Mouse (Mus musculus) CD4-positive, CD25-positive, alpha-beta regulatory T cell, adult 2 months (primary cell): ENCODE results near the gene Zdhhc24.

Experiments used
- DNase-seq: peaks from one replicate; pipeline ENCODE4 v3.0.0-alpha.2; 2012; ENCODE audit warnings: low read depth, low spot score

Gene Zdhhc24

GRCm38 (mm10) chr19:4877785-4878184, 683 bp upstream of the Zdhhc24 start, which contains the start of gene Actn3:
Actn3 (minus strand) TSS chr19:4877909.
- DNase-seq: no peak

GRCm38 (mm10) chr19:4879324-4879703, 846 bp downstream of the Zdhhc24 start:
- DNase-seq: no peak

DNA sequence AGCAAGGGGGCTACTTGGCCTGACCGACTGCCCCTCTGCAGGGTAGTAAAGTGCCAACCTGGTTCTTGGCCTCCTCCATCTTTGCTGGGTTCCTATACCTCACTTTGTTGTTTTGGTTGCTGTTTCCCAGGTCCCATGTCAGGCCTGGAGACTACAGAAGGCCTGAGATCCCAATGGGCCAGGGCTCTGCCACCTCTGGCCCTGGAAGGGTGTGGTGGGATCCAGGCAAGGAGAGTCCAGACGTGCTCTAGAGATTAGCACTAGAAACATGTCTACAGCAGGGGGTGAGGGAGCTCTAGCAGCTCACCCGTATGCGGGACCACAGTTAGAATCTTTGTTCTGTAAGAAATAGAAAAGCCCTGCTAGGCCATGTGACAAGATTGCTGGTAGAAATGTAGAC, 5.5 kb downstream of the Zdhhc24 start:
- no peak for DNase-seq

GRCm38 (mm10) chr19:4889791-4890190, 11.3 kb downstream of the Zdhhc24 start:
- no peak for DNase-seq

DNA sequence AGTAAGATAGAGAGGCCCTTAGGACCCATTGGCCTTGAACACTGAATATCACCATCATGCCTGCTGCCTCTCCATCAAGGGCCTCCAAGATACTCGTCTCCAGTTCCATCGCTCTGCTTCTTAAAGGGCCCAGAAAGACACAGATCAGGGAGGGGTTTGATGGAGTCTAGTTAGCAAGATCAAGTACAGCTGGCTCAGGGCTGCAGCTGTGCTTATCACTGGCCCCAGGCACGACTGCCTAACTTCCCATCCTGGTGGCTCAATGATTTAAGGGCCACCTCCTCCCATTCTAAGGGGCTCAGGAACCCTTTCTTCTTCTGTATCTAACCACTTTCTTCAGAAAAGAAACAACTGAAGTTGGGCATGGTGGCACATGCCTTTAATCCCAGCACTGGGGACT, 13.3 kb downstream of the Zdhhc24 start:
- DNase-seq: no peak

- DNase-seq: no peak
These were observed 18.5 kb downstream of the Zdhhc24 start for GRCm38 (mm10) chr19:4896780-4897520.

GRCm38 (mm10) chr19:4898972-4899371, 20.5 kb downstream of the Zdhhc24 start:
- no peak for DNase-seq

- DNase-seq: no peak
These were observed 21.4 kb downstream of the Zdhhc24 start for GRCm38 (mm10) chr19:4899888-4900287.

DNA sequence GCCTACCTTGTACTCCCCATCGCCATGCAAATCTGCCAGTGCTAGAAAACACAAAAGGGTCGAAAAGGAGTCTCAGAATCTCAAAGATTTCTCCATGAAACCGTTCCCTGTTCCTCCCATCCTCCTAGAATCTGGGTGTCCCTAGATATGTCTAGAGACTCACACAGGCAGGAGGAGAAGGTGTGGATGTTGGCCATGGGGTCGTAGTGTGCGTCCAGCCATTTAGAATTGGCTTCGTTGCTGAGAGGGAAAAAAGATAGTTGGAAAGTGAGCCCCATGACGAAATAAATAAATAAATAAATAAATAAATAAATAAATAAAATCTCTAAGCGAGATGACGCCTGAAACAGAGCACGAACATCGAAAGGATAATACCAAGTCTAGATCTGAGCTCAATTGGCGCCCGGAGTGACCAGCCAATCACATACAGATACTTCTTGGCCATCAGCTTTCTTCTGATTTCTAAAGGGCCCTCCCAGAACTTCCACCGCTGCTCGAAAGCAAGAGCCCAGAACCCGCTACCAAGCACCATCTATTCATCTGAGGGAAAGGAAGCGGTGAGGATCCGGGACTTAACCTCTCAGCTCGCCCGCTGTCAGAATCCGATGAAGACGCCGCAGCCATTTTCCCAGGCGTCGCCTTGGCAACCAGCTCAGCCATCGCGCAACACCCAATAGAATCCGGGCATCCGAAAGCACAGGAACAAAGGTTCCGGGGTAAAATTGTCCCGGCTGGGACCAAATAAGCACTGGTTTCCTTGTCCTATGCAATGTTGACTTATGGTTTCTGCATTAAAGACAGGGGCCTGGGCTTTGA, 27.7 kb downstream of the Zdhhc24 start, which contains the start of gene Bbs1:
Gene Bbs1, minus strand, starts transcription at position 650 of the 816 bp plus-strand sequence.
- DNase-seq: peak; percentile 87

GRCm38 (mm10) chr19:4908107-4908506, 29.6 kb downstream of the Zdhhc24 start:
- DNase-seq: peak; percentile 59

DNA sequence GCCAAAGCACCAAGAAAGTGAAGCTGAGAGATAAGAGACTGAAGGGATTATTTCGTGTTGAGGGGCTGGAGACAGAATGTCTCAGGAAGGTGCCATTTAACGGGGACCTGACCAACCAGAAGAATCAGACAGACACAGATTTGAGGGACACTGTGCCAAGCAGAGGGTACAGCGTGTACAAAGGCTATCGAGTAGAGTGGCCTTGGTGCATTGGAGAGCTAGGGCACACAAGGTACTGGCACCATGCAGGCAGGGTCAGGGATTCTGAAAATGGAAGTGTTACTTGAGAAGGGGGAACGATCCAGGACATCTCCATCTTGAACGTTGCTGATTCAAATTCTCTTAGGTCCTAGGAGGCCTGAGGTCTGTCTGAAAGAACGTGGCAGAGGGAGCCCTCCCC, 30.9 kb downstream of the Zdhhc24 start:
- DNase-seq: no peak

GRCm38 (mm10) chr19:4915924-4916603, 37.6 kb downstream of the Zdhhc24 start:
- no peak for DNase-seq

GRCm38 (mm10) chr19:4916827-4917226, 38.4 kb downstream of the Zdhhc24 start:
- no peak for DNase-seq

DNA sequence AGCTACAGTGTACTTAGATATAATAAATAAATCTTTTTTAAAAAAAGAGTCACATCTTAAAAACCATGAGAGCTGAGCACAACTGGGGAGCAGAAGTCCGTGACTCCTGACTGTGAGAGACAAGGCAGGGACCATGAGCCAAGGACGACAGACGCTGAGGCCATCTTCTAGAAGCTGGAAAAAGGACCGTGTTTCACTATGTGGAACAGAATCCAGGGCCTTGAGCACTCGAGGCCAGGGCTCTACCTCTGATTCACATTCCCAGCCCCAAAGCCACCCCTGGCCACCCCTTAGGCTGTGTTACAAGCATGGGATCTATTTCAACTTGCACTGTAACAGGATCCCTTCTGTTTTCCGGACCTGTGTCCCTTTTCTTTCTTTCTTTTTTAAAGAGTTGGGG, 41.2 kb downstream of the Zdhhc24 start:
- DNase-seq: no peak

DNA sequence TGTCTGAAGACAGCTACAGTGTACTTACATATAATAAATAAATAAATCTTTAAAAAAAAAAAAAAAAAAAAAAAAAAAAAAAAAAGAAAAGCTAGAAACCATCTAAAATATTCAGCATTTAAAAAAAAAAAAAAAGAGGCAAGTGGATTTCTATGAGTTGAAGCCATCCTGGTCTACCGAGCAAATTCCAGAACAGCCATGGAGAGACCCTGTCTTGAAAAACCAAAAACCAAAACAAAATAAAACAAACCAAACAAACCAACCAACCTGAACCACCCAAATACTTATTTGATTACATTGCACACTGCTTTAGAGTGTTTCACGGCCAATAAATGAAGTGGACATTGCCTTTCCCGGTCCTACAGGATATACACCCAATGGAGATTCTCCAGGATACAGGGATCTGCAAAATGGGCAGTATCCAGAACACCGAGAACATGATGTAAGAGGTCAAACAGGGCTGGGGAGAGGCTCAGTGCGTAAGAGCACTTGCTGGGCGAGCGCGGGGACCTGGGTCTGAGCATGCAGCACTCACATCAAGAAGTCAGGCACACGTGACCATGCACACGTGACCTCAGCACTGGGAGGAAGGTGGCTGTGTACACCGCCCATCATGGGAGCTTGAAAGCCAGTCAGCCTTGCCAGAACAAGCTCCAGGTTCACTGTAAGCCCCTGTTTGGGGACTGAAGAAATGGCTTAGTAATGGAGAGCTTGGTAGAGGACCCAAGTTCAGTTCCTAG, 46.8 kb downstream of the Zdhhc24 start:
- DNase-seq: no peak

DNA sequence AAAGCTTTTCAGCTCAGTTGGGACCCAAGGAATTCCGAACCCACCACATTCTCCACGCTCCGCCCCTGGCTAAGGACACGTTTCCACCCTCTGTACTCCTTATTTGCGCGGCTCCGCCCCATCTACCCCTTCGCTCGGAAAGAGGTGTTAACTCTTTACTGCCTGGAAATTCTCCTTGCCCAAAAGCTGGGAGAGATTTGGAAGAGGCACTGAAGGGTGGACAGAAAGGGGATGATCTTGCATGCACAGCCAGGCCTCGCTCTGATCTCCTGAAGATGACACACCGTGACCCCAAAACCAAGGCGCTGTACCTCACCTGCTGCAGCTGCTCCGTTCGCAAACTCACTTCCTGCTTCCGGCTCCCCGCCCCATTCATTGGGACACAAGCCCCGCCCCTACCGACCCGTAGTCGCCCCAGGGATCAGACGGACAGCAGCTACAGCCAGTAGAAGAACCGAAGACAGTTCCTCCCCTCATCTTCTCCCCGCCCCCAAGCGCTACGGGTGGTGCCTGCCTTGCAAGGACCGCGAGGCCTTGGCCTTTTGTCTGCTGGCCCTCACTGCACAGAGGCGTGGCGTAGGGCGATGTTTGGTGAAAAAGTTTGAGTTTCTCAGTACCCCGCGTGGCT, 49.5 kb downstream of the Zdhhc24 start, which contains the start of gene Dpp3:
Gene Dpp3, minus strand, starts transcription at position 384 of the 628 bp plus-strand sequence.
- DNase-seq: peak; percentile 97

GRCm38 (mm10) chr19:4928781-4929180, 50.3 kb downstream of the Zdhhc24 start:
- DNase-seq: no peak
